Mouse (Mus musculus): ENCODE results near the gene Heatr9. TPM values are rescaled to one million over a fixed set of nuclear protein-coding genes. Genes with fewer than 3 reads are reported as not detected.
A peak's percentile ranks its signal among the peaks of the same experiment; 100 is the strongest.

Gene Heatr9
- total and polyA plus RNA-seq, 2 experiments from 2014 or later, result not detected

- no peak overlapping the region for H3K9ac ChIP-seq
- H3K27ac ChIP-seq (ENCODE audit: low read depth, low read length), result no peak overlapping the region
- H3K36me3 ChIP-seq (ENCODE audit: insufficient read depth), result no peaks in the 10 kb centered on the region
- no peak overlapping the region for H3K4me2 ChIP-seq (ENCODE audit: low read depth)
- no peaks in the 10 kb centered on the region for H3K4me1 ChIP-seq (ENCODE audit: insufficient read depth)
- DNase-seq (peak; percentile 36), ATAC-seq (no peak; the same call in 1 of the 2 replicates)
- TF ChIP-seq CTCF (IDR thresholded peaks at IDR 0.05; ENCODE audit: low read depth), result no peak
- peaks cover 18% of the 10 kb centered on the region for H3K27me3 ChIP-seq (ENCODE audit: insufficient read depth, low read length)
- no peak overlapping the region for H3K4me3 ChIP-seq (ENCODE audit: low read depth, low read length)
- no peaks in the 10 kb centered on the region for H3K9me3 ChIP-seq (ENCODE audit: low read length)
- 33% methylated on average over 11 of the region's 11 CpGs for WGBS
Observed at GRCm38 (mm10) chr11:83467120-83467652, 54.8 kb downstream of the Heatr9 start.

GRCm38 (mm10) chr11:83465976-83466375 is 56.0 kb downstream of the Heatr9 start:
- 6% methylated on average over 2 of the region's 2 CpGs for WGBS
- H3K4me3 ChIP-seq (ENCODE audit: low read depth, low read length), result no peak overlapping the region
- H3K4me2 ChIP-seq (ENCODE audit: low read depth), result no peak overlapping the region
- H3K9me3 ChIP-seq (ENCODE audit: low read length), result no peaks in the 10 kb centered on the region
- peaks cover 23% of the 10 kb centered on the region for H3K27me3 ChIP-seq (ENCODE audit: insufficient read depth, low read length)
- no peak overlapping the region for H3K9ac ChIP-seq
- H3K27ac ChIP-seq (ENCODE audit: low read depth, low read length), result no peak overlapping the region
- no peaks in the 10 kb centered on the region for H3K4me1 ChIP-seq (ENCODE audit: insufficient read depth)
- peak; percentile 36 for DNase-seq
- no peak for TF ChIP-seq CTCF (IDR thresholded peaks at IDR 0.05; ENCODE audit: low read depth)
- H3K36me3 ChIP-seq (ENCODE audit: insufficient read depth), result no peaks in the 10 kb centered on the region
- peak; percentile 14; the same call in 1 of the 2 replicates for ATAC-seq

DNA sequence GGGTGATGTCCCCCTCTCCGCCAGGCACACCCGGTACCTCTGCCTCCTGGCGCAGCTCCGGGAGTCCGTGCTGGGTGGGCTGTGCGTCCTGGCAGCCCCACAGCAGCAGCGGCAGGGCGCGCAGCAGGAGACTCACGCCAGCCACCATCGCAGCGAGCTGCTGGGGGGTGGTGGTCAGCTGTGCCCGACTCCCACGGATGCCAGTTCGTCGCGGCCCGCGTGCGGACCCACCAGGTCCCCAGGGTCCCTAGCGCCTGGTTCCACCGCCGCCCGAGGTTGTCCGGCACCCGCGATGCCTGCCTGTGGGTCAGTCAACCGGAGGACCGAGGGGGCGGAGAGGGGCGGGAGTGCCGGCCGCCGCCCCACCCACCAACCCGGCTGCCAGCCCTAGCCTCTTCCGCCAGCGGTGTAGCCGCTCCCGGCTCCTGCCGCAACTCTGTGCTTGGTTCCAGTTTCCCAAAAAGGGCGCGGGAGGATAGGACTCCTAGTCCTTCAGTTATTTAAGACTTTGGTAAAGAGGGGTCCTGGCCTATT is 59.2 kb downstream of the Heatr9 start, which contains the start of gene Mmp28:
Gene Mmp28 (minus strand): TSS at position 361 of the 534 bp plus-strand sequence.
- no peaks in the 10 kb centered on the region for H3K4me1 ChIP-seq (ENCODE audit: insufficient read depth)
- TF ChIP-seq CTCF (IDR thresholded peaks at IDR 0.05; ENCODE audit: low read depth), result no peak
- H3K9ac ChIP-seq, result peak within 1 kb of the TSS; percentile 45
- no peaks in the 10 kb centered on the region for H3K36me3 ChIP-seq (ENCODE audit: insufficient read depth)
- WGBS, result 3% methylated on average over 42 of the region's 42 CpGs
- H3K4me2 ChIP-seq (ENCODE audit: low read depth), result peak within 1 kb of the TSS; percentile 65
- H3K27me3 ChIP-seq (ENCODE audit: insufficient read depth, low read length), result peaks cover 23% of the 10 kb centered on the region
- DNase-seq (no peak), ATAC-seq (peak; percentile 23; the same call in 1 of the 2 replicates)
- no peak within 1 kb of the TSS for H3K27ac ChIP-seq (ENCODE audit: low read depth, low read length)
- no peaks in the 10 kb centered on the region for H3K9me3 ChIP-seq (ENCODE audit: low read length)
- H3K4me3 ChIP-seq (ENCODE audit: low read depth, low read length), result peak within 1 kb of the TSS; percentile 38

Other genes starting within 250 kb of the Heatr9 start
- not detected in 2 replicates for gene Slfn14, start 235.4 kb downstream of the Heatr9 start, total RNA-seq (2014; rRNA removed)
- gene Slfn14, start 235.4 kb downstream of the Heatr9 start, polyA plus RNA-seq (2015; fragmentation: Nextera tagmentation; extraction: Ambion mirVana), result not detected in 2 replicates
- 200 and 230 TPM in 2 replicates for gene Ap2b1, start 223.2 kb downstream of the Heatr9 start, total RNA-seq (2014; rRNA removed)
- gene Ap2b1, start 223.2 kb downstream of the Heatr9 start, polyA plus RNA-seq (2015; fragmentation: Nextera tagmentation; extraction: Ambion mirVana), result 76.4 and 110 TPM in 2 replicates
- 8.8 and 12.8 TPM in 2 replicates for gene Pex12, start 219.6 kb downstream of the Heatr9 start, total RNA-seq (2014; rRNA removed)
- 14.6 and 16.2 TPM in 2 replicates for gene Pex12, start 219.6 kb downstream of the Heatr9 start, polyA plus RNA-seq (2015; fragmentation: Nextera tagmentation; extraction: Ambion mirVana)
- 99.0 and 107 TPM in 2 replicates for gene Rasl10b, start 113.0 kb downstream of the Heatr9 start, total RNA-seq (2014; rRNA removed)
- gene Rasl10b, start 113.0 kb downstream of the Heatr9 start, polyA plus RNA-seq (2015; fragmentation: Nextera tagmentation; extraction: Ambion mirVana), result 38.4 and 38.6 TPM in 2 replicates
- gene Gas2l2, start 92.7 kb downstream of the Heatr9 start, total RNA-seq (2014; rRNA removed), result 1.2 and 1.3 TPM in 2 replicates
- gene Gas2l2, start 92.7 kb downstream of the Heatr9 start, polyA plus RNA-seq (2015; fragmentation: Nextera tagmentation; extraction: Ambion mirVana), result 0.50 and 0.98 TPM in 2 replicates
- 0.24 and 0.77 TPM in 2 replicates for gene 1700020L24Rik, start 84.5 kb downstream of the Heatr9 start, total RNA-seq (2014; rRNA removed)
- 0.40 and 0.63 TPM in 2 replicates for gene 1700020L24Rik, start 84.5 kb downstream of the Heatr9 start, polyA plus RNA-seq (2015; fragmentation: Nextera tagmentation; extraction: Ambion mirVana)
- 2.5 and 5.6 TPM in 2 replicates for gene Mmp28, start 59.1 kb downstream of the Heatr9 start, total RNA-seq (2014; rRNA removed)
- gene Mmp28, start 59.1 kb downstream of the Heatr9 start, polyA plus RNA-seq (2015; fragmentation: Nextera tagmentation; extraction: Ambion mirVana), result 0.97 and 1.1 TPM in 2 replicates
- 16.5 and 27.8 TPM in 2 replicates for gene Taf15, start 49.1 kb downstream of the Heatr9 start, total RNA-seq (2014; rRNA removed)
- 4.2 and 10.5 TPM in 2 replicates for gene Taf15, start 49.1 kb downstream of the Heatr9 start, polyA plus RNA-seq (2015; fragmentation: Nextera tagmentation; extraction: Ambion mirVana)
- gene Ccl5, start 8.3 kb upstream of the Heatr9 start, total RNA-seq (2014; rRNA removed), result not detected in 2 replicates
- 0.98 and 1.1 TPM in 2 replicates for gene Ccl5, start 8.3 kb upstream of the Heatr9 start, polyA plus RNA-seq (2015; fragmentation: Nextera tagmentation; extraction: Ambion mirVana)
- gene Ccl9, start 56.5 kb upstream of the Heatr9 start, total RNA-seq (2014; rRNA removed), result 1.2 and 1.8 TPM in 2 replicates
- 2.5 and 3.4 TPM in 2 replicates for gene Ccl9, start 56.5 kb upstream of the Heatr9 start, polyA plus RNA-seq (2015; fragmentation: Nextera tagmentation; extraction: Ambion mirVana)
- 0.77 and 5.0 TPM in 2 replicates for gene Ccl6, start 70.9 kb upstream of the Heatr9 start, total RNA-seq (2014; rRNA removed)
- gene Ccl6, start 70.9 kb upstream of the Heatr9 start, polyA plus RNA-seq (2015; fragmentation: Nextera tagmentation; extraction: Ambion mirVana), result 3.5 and 3.7 TPM in 2 replicates
- not detected in 2 replicates for gene Rpl9-ps1, start 123.4 kb upstream of the Heatr9 start, total RNA-seq (2014; rRNA removed)
- gene Rpl9-ps1, start 123.4 kb upstream of the Heatr9 start, polyA plus RNA-seq (2015; fragmentation: Nextera tagmentation; extraction: Ambion mirVana), result not detected in 2 replicates
- gene Ccl3, start 127.2 kb upstream of the Heatr9 start, total RNA-seq (2014; rRNA removed), result 0.62 and 1.6 TPM in 2 replicates
- gene Ccl3, start 127.2 kb upstream of the Heatr9 start, polyA plus RNA-seq (2015; fragmentation: Nextera tagmentation; extraction: Ambion mirVana), result 1.0 and 1.9 TPM in 2 replicates
- gene Ccl4, start 140.4 kb upstream of the Heatr9 start, total RNA-seq (2014; rRNA removed), result not detected in 2 replicates
- gene Ccl4, start 140.4 kb upstream of the Heatr9 start, polyA plus RNA-seq (2015; fragmentation: Nextera tagmentation; extraction: Ambion mirVana), result 0.58 and 1.1 TPM in 2 replicates
- not detected in 2 replicates for gene Wfdc17, start 181.8 kb upstream of the Heatr9 start, total RNA-seq (2014; rRNA removed)
- 0.69 TPM in 1 of 2 replicates, not detected in the other for gene Wfdc17, start 181.8 kb upstream of the Heatr9 start, polyA plus RNA-seq (2015; fragmentation: Nextera tagmentation; extraction: Ambion mirVana)
- gene Wfdc18, start 186.8 kb upstream of the Heatr9 start, total RNA-seq (2014; rRNA removed), result not detected in 2 replicates
- 1.2 and 2.4 TPM in 2 replicates for gene Wfdc18, start 186.8 kb upstream of the Heatr9 start, polyA plus RNA-seq (2015; fragmentation: Nextera tagmentation; extraction: Ambion mirVana)
- gene Wfdc21, start 224.8 kb upstream of the Heatr9 start, total RNA-seq (2014; rRNA removed), result not detected in 2 replicates
- gene Wfdc21, start 224.8 kb upstream of the Heatr9 start, polyA plus RNA-seq (2015; fragmentation: Nextera tagmentation; extraction: Ambion mirVana), result 0.89 TPM in 1 of 2 replicates, not detected in the other
- gene Heatr6, start 231.5 kb upstream of the Heatr9 start, total RNA-seq (2014; rRNA removed), result 27.6 and 29.5 TPM in 2 replicates
- 14.0 and 22.2 TPM in 2 replicates for gene Heatr6, start 231.5 kb upstream of the Heatr9 start, polyA plus RNA-seq (2015; fragmentation: Nextera tagmentation; extraction: Ambion mirVana)

All from forebrain, postnatal 0 days (tissue).